Comparison of ENCODE assay signal across 17 mouse cellular contexts in the genomic region with DNA sequence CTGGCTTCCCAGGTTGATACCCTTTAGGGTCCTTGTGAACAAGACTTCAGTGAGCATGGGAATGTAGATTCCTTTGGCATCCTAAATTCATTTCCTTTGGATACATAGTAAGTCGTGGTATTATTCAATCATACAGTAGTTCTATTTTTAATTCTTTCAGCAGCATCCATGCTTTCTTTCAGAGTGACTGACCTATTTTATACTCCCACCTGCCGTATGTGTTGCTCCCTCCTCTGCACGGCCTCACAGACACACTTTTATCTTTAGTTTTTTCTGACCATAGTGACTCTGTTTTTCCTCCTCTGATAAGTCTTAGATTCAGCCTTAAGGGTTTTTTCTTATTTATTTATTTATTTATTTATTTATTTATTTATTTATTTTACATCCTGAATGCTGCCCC.
"Had no signal": no experiment of that assay in that cellular context is flagged by ENCODE, and none has a peak within 500 bp of the region (broad histone marks: within the 10 kb centered on the region; RNA-seq: fewer than 3 reads in every experiment).

No protein-coding gene starts in this region.

- ATAC-seq: liver, embryonic 12.5 days; liver, postnatal 0 days; lung, postnatal 0 days; midbrain, embryonic 13.5 days; midbrain, embryonic 15.5 days; midbrain, embryonic 16.5 days had no signal

- DNase-seq: left cerebral cortex, postnatal 4 days; liver; liver, embryonic 13.5 days; liver, postnatal 0 days; lung, adult 18-20 months; lung, adult 2 months; lung, embryonic 14.5 days; lung, postnatal 10 days; lung, postnatal 14 days; lung, postnatal 36 days; lung, postnatal 4 days; midbrain, embryonic 14.5 days had no signal
